Mouse (Mus musculus): ENCODE measurements at regions not wholly inside any gene's neighbourhood (a gene's known extent, or its start where the extent isn't known, plus 50 kb on each side); places are given as distances from the start of the nearest gene placed in this dataset.

- no peak for DNase-seq (ENCODE audit: low spot score)
These were observed 79.2 kb upstream of the Gemin8 start for GRCm38 (mm10) chrX:166091011-166091410.

- peak; percentile 13 for DNase-seq (ENCODE audit: low spot score)
These were observed 63.0 kb upstream of the Gemin8 start for GRCm38 (mm10) chrX:166107184-166107716.

All from MN1 (cell line).